Mouse (Mus musculus): ENCODE measurements around the gene Lmx1a. TPM values are rescaled to one million over a fixed set of nuclear protein-coding genes. Genes with fewer than 3 reads are reported as not detected.
A peak's percentile ranks its signal among the peaks of the same experiment; 100 is the strongest.

Lmx1a gene
- polyA plus RNA-seq, 1 experiment from 2014 or later: 2.3 TPM

- H3K36me3 ChIP-seq: no peaks in the 10 kb centered on the region
- peak overlapping the region; percentile 51 for H3K9ac ChIP-seq
- ATAC-seq (ENCODE audit: low FRiP score, low read depth): peak; percentile 55
- 0% methylated on average over 91 of the region's 98 CpGs for WGBS
- H3K4me3 ChIP-seq: peak overlapping the region; percentile 43
- no peak overlapping the region for H3K27ac ChIP-seq
- H3K4me1 ChIP-seq: peaks cover 24% of the 10 kb centered on the region
- peak overlapping the region; percentile 86 for H3K4me2 ChIP-seq (replicated peaks)
- H3K27me3 ChIP-seq (replicated peaks): peaks cover 76% of the 10 kb centered on the region
- H3K9me3 ChIP-seq: peaks cover 4% of the 10 kb centered on the region
Observed at GRCm38 (mm10) chr1:167688347-167689231, 448 bp upstream of the Lmx1a start.

- peaks cover 24% of the 10 kb centered on the region for H3K4me1 ChIP-seq
- peak overlapping the region; percentile 43 for H3K4me3 ChIP-seq
- H3K27ac ChIP-seq: no peak overlapping the region
- no peak overlapping the region for H3K9ac ChIP-seq
- peak; percentile 49 for ATAC-seq (ENCODE audit: low FRiP score, low read depth)
- peak overlapping the region; percentile 86 for H3K4me2 ChIP-seq (replicated peaks)
- H3K27me3 ChIP-seq (replicated peaks): peaks cover 84% of the 10 kb centered on the region
- H3K36me3 ChIP-seq: no peaks in the 10 kb centered on the region
- peaks cover 3% of the 10 kb centered on the region for H3K9me3 ChIP-seq
- WGBS: 2% methylated on average over 36 of the region's 36 CpGs
Observed at GRCm38 (mm10) chr1:167689262-167690137, 463 bp downstream of the Lmx1a start.

- H3K4me2 ChIP-seq (replicated peaks): no peak overlapping the region
- H3K27me3 ChIP-seq (replicated peaks): peaks cover 92% of the 10 kb centered on the region
- H3K27ac ChIP-seq: no peak overlapping the region
- no peak overlapping the region; the same call in 1 of the 2 replicates for H3K4me3 ChIP-seq
- peaks cover 24% of the 10 kb centered on the region for H3K4me1 ChIP-seq
- no peaks in the 10 kb centered on the region for H3K9me3 ChIP-seq
- no peak for ATAC-seq (ENCODE audit: low FRiP score, low read depth)
- H3K36me3 ChIP-seq: no peaks in the 10 kb centered on the region
- no peak overlapping the region for H3K9ac ChIP-seq
- 1% methylated on average over 17 of the region's 17 CpGs for WGBS
Observed at GRCm38 (mm10) chr1:167690138-167690710, 1.2 kb downstream of the Lmx1a start.

- ATAC-seq (ENCODE audit: low FRiP score, low read depth): no peak
- H3K27ac ChIP-seq: no peak overlapping the region
- no peak overlapping the region for H3K4me3 ChIP-seq
- H3K36me3 ChIP-seq: no peaks in the 10 kb centered on the region
- 2% methylated on average over 21 of the region's 21 CpGs for WGBS
- H3K4me2 ChIP-seq (replicated peaks): no peak overlapping the region
- H3K27me3 ChIP-seq (replicated peaks): peaks cover 94% of the 10 kb centered on the region
- H3K4me1 ChIP-seq: peaks cover 24% of the 10 kb centered on the region
- H3K9ac ChIP-seq: no peak overlapping the region
- H3K9me3 ChIP-seq: no peaks in the 10 kb centered on the region
Observed at GRCm38 (mm10) chr1:167690716-167691550, 1.9 kb downstream of the Lmx1a start.

GRCm38 (mm10) chr1:167691911-167692682, 3.1 kb downstream of the Lmx1a start:
- WGBS: 1% methylated on average over 44 of the region's 44 CpGs
- Histone ChIP-seq H3K4me2 (replicated peaks) (peak overlapping the region; percentile 40), H3K4me3 (peak overlapping the region; percentile 9; the same call in 1 of the 2 replicates), H3K27me3 (replicated peaks) (peaks cover 94% of the 10 kb centered on the region), H3K9ac (no peak overlapping the region), H3K36me3 (no peaks in the 10 kb centered on the region), H3K9me3 (no peaks in the 10 kb centered on the region), H3K4me1 (peaks cover 24% of the 10 kb centered on the region), H3K27ac (no peak overlapping the region)
- no peak for ATAC-seq (ENCODE audit: low FRiP score, low read depth)

GRCm38 (mm10) chr1:167692683-167693045, 3.6 kb downstream of the Lmx1a start:
- WGBS: under 1% methylated on average over 7 of the region's 7 CpGs
- Histone ChIP-seq H3K4me2 (replicated peaks) (0 out of 2 replicates have a peak overlapping the region, but pooled peaks have one; percentile 40), H3K4me3 (no peak overlapping the region), H3K9me3 (no peaks in the 10 kb centered on the region), H3K27me3 (replicated peaks) (peaks cover 88% of the 10 kb centered on the region), H3K36me3 (no peaks in the 10 kb centered on the region), H3K4me1 (peaks cover 24% of the 10 kb centered on the region), H3K27ac (no peak overlapping the region), H3K9ac (no peak overlapping the region)
- no peak for ATAC-seq (ENCODE audit: low FRiP score, low read depth)

GRCm38 (mm10) chr1:167693499-167694240, 4.6 kb downstream of the Lmx1a start:
- Histone ChIP-seq H3K27me3 (replicated peaks) (peaks cover 78% of the 10 kb centered on the region), H3K27ac (no peak overlapping the region), H3K36me3 (no peaks in the 10 kb centered on the region), H3K4me2 (replicated peaks) (no peak overlapping the region), H3K9me3 (no peaks in the 10 kb centered on the region), H3K4me1 (peaks cover 16% of the 10 kb centered on the region), H3K4me3 (no peak overlapping the region), H3K9ac (no peak overlapping the region)
- WGBS: 2% methylated on average over 9 of the region's 9 CpGs
- no peak for ATAC-seq (ENCODE audit: low FRiP score, low read depth)

GRCm38 (mm10) chr1:167694731-167695130, 5.7 kb downstream of the Lmx1a start:
- Histone ChIP-seq H3K27me3 (replicated peaks) (peaks cover 74% of the 10 kb centered on the region), H3K4me2 (replicated peaks) (no peak overlapping the region), H3K9me3 (no peaks in the 10 kb centered on the region), H3K36me3 (no peaks in the 10 kb centered on the region), H3K4me3 (no peak overlapping the region), H3K27ac (no peak overlapping the region), H3K9ac (no peak overlapping the region), H3K4me1 (peaks cover 8% of the 10 kb centered on the region)
- WGBS: 16% methylated on average over 3 of the region's 3 CpGs
- ATAC-seq (ENCODE audit: low FRiP score, low read depth): no peak

- Histone ChIP-seq H3K4me3 (no peak overlapping the region), H3K9me3 (no peaks in the 10 kb centered on the region), H3K4me1 (peaks cover 5% of the 10 kb centered on the region), H3K27me3 (replicated peaks) (peaks cover 72% of the 10 kb centered on the region), H3K36me3 (no peaks in the 10 kb centered on the region), H3K27ac (no peak overlapping the region), H3K4me2 (replicated peaks) (no peak overlapping the region), H3K9ac (no peak overlapping the region)
- WGBS: 34% methylated on average over 11 of the region's 11 CpGs
- no peak for ATAC-seq (ENCODE audit: low FRiP score, low read depth)
Observed at GRCm38 (mm10) chr1:167695910-167696459, 6.9 kb downstream of the Lmx1a start.

- ATAC-seq (ENCODE audit: low FRiP score, low read depth): no peak
- Histone ChIP-seq H3K27ac (no peak overlapping the region), H3K27me3 (replicated peaks) (peaks cover 37% of the 10 kb centered on the region), H3K9ac (no peak overlapping the region), H3K4me1 (no peaks in the 10 kb centered on the region), H3K36me3 (no peaks in the 10 kb centered on the region), H3K4me2 (replicated peaks) (no peak overlapping the region), H3K4me3 (no peak overlapping the region), H3K9me3 (peaks cover 5% of the 10 kb centered on the region; the same call in 1 of the 2 replicates)
- WGBS: 51% methylated on average over 6 of the region's 6 CpGs
Observed at GRCm38 (mm10) chr1:167699706-167700105, 10.7 kb downstream of the Lmx1a start.

Measured in neural tube, embryonic 12.5 days (tissue).